Mouse (Mus musculus): ENCODE measurements around the gene Dab2ip. TPM values are rescaled to one million over a fixed set of nuclear protein-coding genes. Genes with fewer than 3 reads are reported as not detected.

Dab2ip gene
- polyA plus RNA-seq, 1 experiment from 2014 or later = 44.0 TPM

DNA sequence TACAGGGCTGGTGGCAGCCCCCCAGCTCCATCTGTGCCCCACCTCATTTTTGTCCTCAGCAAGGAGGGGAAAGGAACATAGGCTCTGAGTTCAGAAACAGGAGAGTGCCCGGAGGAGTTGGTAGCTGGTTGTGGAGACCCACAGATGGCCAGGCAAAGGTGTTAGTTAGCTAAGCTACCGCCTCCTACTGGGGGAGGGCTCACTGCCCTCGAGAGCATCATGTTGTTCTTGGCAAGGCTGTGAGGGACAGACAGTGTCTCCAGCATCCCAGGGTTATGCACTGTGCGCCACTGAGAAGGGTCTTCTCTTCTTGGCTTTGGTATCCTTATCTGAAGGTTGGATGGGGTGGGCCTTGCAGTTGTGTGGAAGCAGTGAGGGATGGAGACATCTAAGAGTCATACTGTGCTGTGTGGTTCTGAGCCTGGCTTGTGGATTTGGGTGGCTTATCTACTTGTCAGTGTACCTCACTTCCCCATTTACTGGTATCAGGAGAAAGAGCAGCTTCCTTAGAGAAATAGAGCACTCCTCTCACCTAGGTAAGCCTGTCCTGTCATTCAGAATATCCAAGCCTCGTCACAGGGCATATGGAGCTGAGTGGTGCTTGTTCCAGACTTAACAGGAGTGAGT lies 66.4 kb downstream of the Dab2ip start:
- ATAC-seq (replicated peaks; ENCODE audit: insufficient number of reproducible peaks, insufficient read depth, low FRiP score, low read depth) = no peak
- Histone ChIP-seq H3K4me3 (peak overlapping the region; percentile 78), H3K4me2 (peak overlapping the region; percentile 90), H3K4me1 (replicated peaks) (peaks cover 96% of the 10 kb centered on the region), H3K36me3 (no peaks in the 10 kb centered on the region), H3K27ac (no peak overlapping the region), H3K9ac (no peak overlapping the region; the same call in 1 of the 2 replicates), H3K9me3 (replicated peaks) (no peaks in the 10 kb centered on the region), H3K27me3 (no peaks in the 10 kb centered on the region)
- 54% methylated on average over 5 of the region's 5 CpGs for WGBS

DNA sequence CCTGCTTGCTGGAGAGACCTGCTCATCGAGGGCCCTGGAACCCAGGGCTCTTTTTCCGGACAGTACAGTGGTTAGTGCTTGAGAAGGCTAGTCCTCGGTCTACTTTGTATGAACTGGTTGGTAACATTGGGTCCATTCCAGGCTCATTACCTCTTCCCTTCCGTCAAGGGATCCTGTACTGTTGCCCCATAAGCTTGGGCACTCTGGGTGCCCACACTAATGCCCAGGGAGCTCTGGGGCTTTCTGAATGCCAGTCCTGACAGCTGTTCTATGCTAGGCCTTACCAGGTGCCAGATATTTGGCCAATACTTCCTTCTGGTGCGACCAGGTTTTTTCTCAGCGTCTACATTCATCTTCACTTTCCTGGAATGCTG lies 66.9 kb downstream of the Dab2ip start:
- WGBS = 81% methylated on average over 6 of the region's 6 CpGs
- Histone ChIP-seq H3K27me3 (no peaks in the 10 kb centered on the region), H3K4me1 (replicated peaks) (peaks cover 91% of the 10 kb centered on the region), H3K4me3 (no peak overlapping the region), H3K27ac (no peak overlapping the region), H3K9ac (no peak overlapping the region), H3K9me3 (replicated peaks) (no peaks in the 10 kb centered on the region), H3K4me2 (no peak overlapping the region), H3K36me3 (no peaks in the 10 kb centered on the region)
- no peak for ATAC-seq (replicated peaks; ENCODE audit: insufficient number of reproducible peaks, insufficient read depth, low FRiP score, low read depth)

DNA sequence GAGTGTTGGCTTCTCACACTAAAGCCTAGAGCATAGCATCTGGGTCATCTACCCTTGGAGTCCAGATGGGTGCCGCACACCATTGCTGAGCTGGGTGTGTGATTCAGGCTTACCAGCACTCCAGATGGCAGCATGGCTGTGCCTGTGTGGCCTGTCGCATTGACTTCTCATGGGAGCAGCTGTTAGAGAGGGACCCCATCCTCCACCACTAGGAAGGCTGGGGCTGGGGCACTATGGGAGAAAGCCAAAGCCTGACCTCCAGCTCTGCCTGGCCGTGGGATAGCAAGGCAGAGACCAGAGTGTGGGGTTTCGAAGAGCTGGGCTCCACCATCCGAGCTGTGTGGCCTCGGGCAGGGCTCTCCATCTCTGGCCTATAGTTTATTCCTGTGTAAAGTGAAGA lies 67.5 kb downstream of the Dab2ip start:
- no peak overlapping the region for H3K4me3 ChIP-seq
- no peaks in the 10 kb centered on the region for H3K27me3 ChIP-seq
- no peak overlapping the region for H3K9ac ChIP-seq
- H3K36me3 ChIP-seq = no peaks in the 10 kb centered on the region
- peaks cover 86% of the 10 kb centered on the region for H3K4me1 ChIP-seq (replicated peaks)
- H3K27ac ChIP-seq = no peak overlapping the region
- no peak overlapping the region for H3K4me2 ChIP-seq
- 69% methylated on average over 6 of the region's 6 CpGs for WGBS
- ATAC-seq (replicated peaks; ENCODE audit: insufficient number of reproducible peaks, insufficient read depth, low FRiP score, low read depth) = no peak
- H3K9me3 ChIP-seq (replicated peaks) = no peaks in the 10 kb centered on the region

DNA sequence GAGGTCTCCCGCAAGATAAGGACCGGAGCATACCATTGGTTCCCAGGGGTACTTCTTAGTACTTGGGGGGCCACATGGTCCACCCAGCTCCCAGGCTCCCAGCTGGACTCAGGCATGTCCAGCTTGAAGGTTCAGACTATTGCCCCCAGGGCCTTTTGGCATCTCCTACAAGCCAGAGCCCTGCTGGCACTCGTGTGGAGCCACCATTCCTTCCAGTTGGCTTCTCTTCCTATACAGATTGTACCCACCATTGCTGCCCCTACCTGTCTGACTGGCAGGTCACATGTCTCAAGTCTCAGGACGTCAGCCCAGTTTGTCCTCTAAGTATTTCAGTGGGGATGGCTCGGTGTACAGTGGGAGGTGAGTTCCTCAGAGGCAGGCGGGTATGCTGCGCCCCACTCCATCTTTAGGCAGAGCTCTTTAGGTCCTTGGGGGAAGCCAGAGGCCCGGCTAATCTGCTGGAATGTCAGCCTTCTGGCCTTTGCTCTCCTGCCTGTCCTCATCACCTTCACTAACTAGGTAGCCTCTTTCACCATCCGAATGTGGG lies 68.2 kb downstream of the Dab2ip start:
- ATAC-seq (replicated peaks; ENCODE audit: insufficient number of reproducible peaks, insufficient read depth, low FRiP score, low read depth) = no peak
- Histone ChIP-seq H3K36me3 (no peaks in the 10 kb centered on the region), H3K27me3 (no peaks in the 10 kb centered on the region), H3K4me3 (no peak overlapping the region), H3K9me3 (replicated peaks) (no peaks in the 10 kb centered on the region), H3K4me1 (replicated peaks) (peaks cover 80% of the 10 kb centered on the region), H3K27ac (peak overlapping the region; percentile 80), H3K9ac (no peak overlapping the region), H3K4me2 (0 out of 2 replicates have a peak overlapping the region, but pooled peaks have one; percentile 50)
- WGBS = 46% methylated on average over 9 of the region's 9 CpGs

DNA sequence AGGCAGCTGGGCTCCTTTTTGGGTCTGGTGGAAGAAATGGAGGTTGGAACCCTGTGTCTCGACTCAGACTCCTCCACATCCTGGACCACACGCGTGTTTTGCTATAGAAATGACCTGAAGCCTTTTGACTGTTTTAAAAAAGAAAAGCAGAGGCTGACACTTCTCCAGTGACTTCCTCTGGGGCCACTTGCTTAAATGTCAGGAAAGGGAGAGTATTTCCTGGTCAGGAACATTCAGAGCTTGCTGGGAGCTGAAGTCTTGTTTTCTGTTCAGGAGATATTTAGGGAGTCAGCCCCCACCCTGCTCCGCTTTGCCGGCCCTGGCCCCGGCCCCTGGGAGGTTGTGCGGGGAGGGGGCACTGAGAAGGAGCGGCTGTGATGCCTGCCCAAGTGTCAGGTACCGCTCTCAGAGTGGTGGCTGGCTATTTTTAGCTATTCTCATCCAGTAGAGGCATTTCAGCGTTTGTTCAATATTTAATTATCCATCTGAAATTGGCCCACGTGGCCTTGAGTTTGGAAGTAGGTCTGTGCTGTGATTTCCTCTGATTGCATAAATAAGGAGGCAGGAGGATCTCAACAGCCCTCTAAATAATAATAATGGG lies 69.3 kb downstream of the Dab2ip start:
- Histone ChIP-seq H3K4me2 (peak overlapping the region; percentile 50), H3K4me1 (replicated peaks) (peaks cover 80% of the 10 kb centered on the region), H3K36me3 (no peaks in the 10 kb centered on the region), H3K27ac (peak overlapping the region; percentile 80), H3K9ac (peak overlapping the region; percentile 16; the same call in 1 of the 2 replicates), H3K4me3 (0 out of 2 replicates have a peak overlapping the region, but pooled peaks have one; percentile 13), H3K9me3 (replicated peaks) (no peaks in the 10 kb centered on the region), H3K27me3 (no peaks in the 10 kb centered on the region)
- WGBS = 15% methylated on average over 11 of the region's 11 CpGs
- ATAC-seq (replicated peaks; ENCODE audit: insufficient number of reproducible peaks, insufficient read depth, low FRiP score, low read depth) = 0 out of 2 replicates have a peak, but pooled peaks have one; percentile 57

- Histone ChIP-seq H3K9me3 (replicated peaks) (no peaks in the 10 kb centered on the region), H3K36me3 (no peaks in the 10 kb centered on the region), H3K9ac (peak overlapping the region; percentile 16; the same call in 1 of the 2 replicates), H3K4me3 (0 out of 2 replicates have a peak overlapping the region, but pooled peaks have one; percentile 13), H3K27ac (peak overlapping the region; percentile 80), H3K4me1 (replicated peaks) (peaks cover 80% of the 10 kb centered on the region), H3K4me2 (peak overlapping the region; percentile 50), H3K27me3 (no peaks in the 10 kb centered on the region)
- ATAC-seq (replicated peaks; ENCODE audit: insufficient number of reproducible peaks, insufficient read depth, low FRiP score, low read depth) = no peak
- 32% methylated on average over 7 of the region's 7 CpGs for WGBS
Measured at GRCm38 (mm10) chr2:35628052-35628451, 70.0 kb downstream of the Dab2ip start.

- no peaks in the 10 kb centered on the region for H3K36me3 ChIP-seq
- 56% methylated on average over 4 of the region's 4 CpGs for WGBS
- no peak overlapping the region for H3K4me3 ChIP-seq
- ATAC-seq (replicated peaks; ENCODE audit: insufficient number of reproducible peaks, insufficient read depth, low FRiP score, low read depth) = no peak
- H3K9ac ChIP-seq = no peak overlapping the region
- no peak overlapping the region for H3K4me2 ChIP-seq
- H3K27ac ChIP-seq = peak overlapping the region; percentile 80; the same call in 1 of the 2 replicates
- H3K9me3 ChIP-seq (replicated peaks) = no peaks in the 10 kb centered on the region
- peaks cover 75% of the 10 kb centered on the region for H3K4me1 ChIP-seq (replicated peaks)
- no peaks in the 10 kb centered on the region for H3K27me3 ChIP-seq
Measured at GRCm38 (mm10) chr2:35628656-35629055, 70.6 kb downstream of the Dab2ip start.

DNA sequence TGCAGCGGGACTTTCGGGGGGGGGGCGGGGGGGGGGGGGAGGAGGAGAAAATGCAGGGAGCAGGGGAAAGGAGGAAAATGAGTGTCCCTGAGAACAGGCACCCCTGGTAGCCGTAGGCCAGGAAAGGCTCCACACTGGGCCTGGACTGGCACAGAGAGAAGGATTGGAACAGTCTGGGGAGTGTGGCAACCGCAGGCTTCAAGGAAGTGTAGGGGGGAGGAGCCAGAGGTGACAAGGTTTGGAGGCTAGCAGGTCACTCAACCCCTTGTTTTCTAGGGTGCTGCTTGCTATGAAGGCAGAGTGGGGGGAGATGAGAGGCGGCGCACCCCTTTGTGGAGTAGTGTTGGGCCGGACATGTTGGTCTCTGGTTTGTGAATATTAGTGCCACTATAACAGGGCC lies 71.1 kb downstream of the Dab2ip start:
- no peak overlapping the region for H3K4me2 ChIP-seq
- H3K27ac ChIP-seq = no peak overlapping the region
- ATAC-seq (replicated peaks; ENCODE audit: insufficient number of reproducible peaks, insufficient read depth, low FRiP score, low read depth) = no peak
- no peaks in the 10 kb centered on the region for H3K36me3 ChIP-seq
- H3K27me3 ChIP-seq = no peaks in the 10 kb centered on the region
- WGBS = 82% methylated on average over 5 of the region's 8 CpGs
- no peak overlapping the region for H3K4me3 ChIP-seq
- H3K9me3 ChIP-seq (replicated peaks) = no peaks in the 10 kb centered on the region
- peaks cover 75% of the 10 kb centered on the region for H3K4me1 ChIP-seq (replicated peaks)
- no peak overlapping the region for H3K9ac ChIP-seq

DNA sequence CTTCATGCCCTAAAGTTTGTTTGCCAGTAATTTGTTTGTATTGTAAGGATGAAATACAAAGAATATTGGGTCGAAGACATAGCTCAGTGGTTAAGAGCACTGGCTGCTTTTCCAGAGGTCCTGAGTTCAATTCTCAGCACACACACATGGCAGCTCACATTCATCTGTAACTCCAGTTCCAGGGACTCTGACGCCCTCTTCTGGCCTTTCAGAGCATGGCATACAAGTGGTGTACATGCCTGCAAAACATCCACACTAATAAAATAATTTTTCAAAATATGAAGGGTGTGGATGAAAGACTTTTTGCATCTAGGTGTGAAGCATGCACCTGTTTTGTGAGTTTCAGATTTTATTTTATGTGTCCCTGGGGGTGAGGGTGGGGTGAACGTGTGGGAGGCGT lies 75.3 kb downstream of the Dab2ip start:
- peaks cover 43% of the 10 kb centered on the region for H3K4me1 ChIP-seq (replicated peaks)
- no peaks in the 10 kb centered on the region for H3K36me3 ChIP-seq
- no peaks in the 10 kb centered on the region for H3K9me3 ChIP-seq (replicated peaks)
- H3K9ac ChIP-seq = no peak overlapping the region
- no peak for ATAC-seq (replicated peaks; ENCODE audit: insufficient number of reproducible peaks, insufficient read depth, low FRiP score, low read depth)
- H3K4me2 ChIP-seq = no peak overlapping the region
- H3K27me3 ChIP-seq = no peaks in the 10 kb centered on the region
- H3K27ac ChIP-seq = no peak overlapping the region
- H3K4me3 ChIP-seq = no peak overlapping the region
- WGBS = 69% methylated on average over 4 of the region's 4 CpGs

GRCm38 (mm10) chr2:35634963-35635362 lies 76.9 kb downstream of the Dab2ip start:
- 67% methylated on average over 4 of the region's 4 CpGs for WGBS
- no peak overlapping the region for H3K27ac ChIP-seq

GRCm38 (mm10) chr2:35635541-35635940 lies 77.5 kb downstream of the Dab2ip start:
- 52% methylated on average over 4 of the region's 4 CpGs for WGBS
- H3K4me3 ChIP-seq = no peak overlapping the region
- H3K27me3 ChIP-seq = no peaks in the 10 kb centered on the region
- peaks cover 42% of the 10 kb centered on the region for H3K4me1 ChIP-seq (replicated peaks)
- H3K36me3 ChIP-seq = no peaks in the 10 kb centered on the region
- H3K27ac ChIP-seq = no peak overlapping the region
- no peak for ATAC-seq (replicated peaks; ENCODE audit: insufficient number of reproducible peaks, insufficient read depth, low FRiP score, low read depth)
- no peak overlapping the region for H3K9ac ChIP-seq
- H3K4me2 ChIP-seq = no peak overlapping the region
- H3K9me3 ChIP-seq (replicated peaks) = no peaks in the 10 kb centered on the region

More at GRCm38 (mm10) chr2:35634963-35635362, 76.9 kb downstream of the Dab2ip start:
- Histone ChIP-seq H3K27me3 (no peaks in the 10 kb centered on the region), H3K4me1 (replicated peaks) (peaks cover 37% of the 10 kb centered on the region), H3K4me3 (no peak overlapping the region), H3K36me3 (no peaks in the 10 kb centered on the region), H3K4me2 (no peak overlapping the region), H3K9ac (no peak overlapping the region), H3K9me3 (replicated peaks) (no peaks in the 10 kb centered on the region)
- ATAC-seq (replicated peaks; ENCODE audit: insufficient number of reproducible peaks, insufficient read depth, low FRiP score, low read depth) = no peak

All from heart, embryonic 15.5 days (tissue).